Comparison of ENCODE assay signal across 16 mouse cellular contexts in the genomic region with DNA sequence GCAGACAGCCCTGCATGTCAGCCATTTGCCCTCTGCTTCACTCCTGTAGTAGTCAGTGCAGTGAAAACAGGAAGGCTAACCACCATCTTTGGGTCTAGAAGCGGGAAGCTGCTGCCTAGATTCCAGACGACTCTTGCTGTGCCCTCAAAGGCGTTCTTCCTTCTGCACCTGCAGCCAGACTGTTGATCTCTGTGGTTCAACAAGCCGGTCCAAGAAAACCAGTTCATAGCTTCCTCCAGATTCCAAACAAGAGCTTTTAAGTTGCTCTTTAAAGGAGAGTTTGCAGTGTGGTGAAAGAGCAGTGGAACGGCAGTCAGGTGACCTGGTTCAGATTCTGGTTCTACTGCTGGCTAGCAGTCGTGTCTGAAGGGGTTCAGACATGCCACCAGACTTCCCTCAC. TPM values are rescaled to one million over a fixed set of nuclear protein-coding genes. Genes with fewer than 3 reads are reported as not detected.
DNase-seq lines count a peak whose midpoint lies in the region; ATAC-seq and TF ChIP-seq lines count a peak whose summit lies in the region.
"Had no signal": no experiment of that assay in that cellular context is flagged by ENCODE, and none has a peak within 500 bp of the region (broad histone marks: within the 10 kb centered on the region; RNA-seq: fewer than 3 reads in every experiment).

No protein-coding gene starts in this region.

- TF ChIP-seq POLR2A in testis, adult 2 months (IDR thresholded peaks at IDR 0.05; ENCODE audit: control insufficient read depth, low read depth, low read length): no peak
- no peak for TF ChIP-seq POLR2A in kidney, adult 2 months (IDR thresholded peaks at IDR 0.05; ENCODE audit: low read depth, low read length)

- H3K27ac ChIP-seq in hindbrain, embryonic 14.5 days: peak overlapping the region; percentile 43; the same call in 1 of the 2 replicates
- H3K27ac ChIP-seq in hindbrain, embryonic 12.5 days: no peak overlapping the region
- no peak overlapping the region for H3K27ac ChIP-seq in testis, adult 2 months (ENCODE audit: control insufficient read depth, insufficient read depth, low read depth, low read length)
- peak overlapping the region; percentile 61; the same call in 1 of the 2 replicates for H3K27ac ChIP-seq in stomach, embryonic 16.5 days (ENCODE audit: low read length)
- no peak overlapping the region for H3K27ac ChIP-seq in kidney, adult 2 months (ENCODE audit: insufficient read depth, low read depth, low read length)
- H3K27ac ChIP-seq: limb, embryonic 15.5 days; macrophage; midbrain, embryonic 15.5 days had no signal

- no peaks in the 10 kb centered on the region; the same call in 1 of the 2 replicates for H3K36me3 ChIP-seq in hindbrain, embryonic 14.5 days (replicated peaks; ENCODE audit: control insufficient read depth, insufficient read depth)
- H3K36me3 ChIP-seq in hindbrain, embryonic 12.5 days: peaks cover 3% of the 10 kb centered on the region; the same call in 1 of the 2 replicates
- H3K36me3 ChIP-seq in testis, adult 2 months (ENCODE audit: control insufficient read depth, insufficient read depth, low read length): no peaks in the 10 kb centered on the region
- no peaks in the 10 kb centered on the region for H3K36me3 ChIP-seq in stomach, embryonic 16.5 days (ENCODE audit: control insufficient read depth, insufficient read depth, low read length)
- H3K36me3 ChIP-seq in kidney, adult 2 months (ENCODE audit: control insufficient read depth, insufficient read depth, low read length): no peaks in the 10 kb centered on the region
- H3K36me3 ChIP-seq: midbrain, embryonic 15.5 days had no signal

- no peak for TF ChIP-seq CTCF in testis, adult 2 months (IDR thresholded peaks at IDR 0.05; ENCODE audit: control insufficient read depth, insufficient read depth, insufficient replicate concordance, low read depth, low read length)
- TF ChIP-seq CTCF in kidney, adult 2 months (conservative IDR thresholded peaks at IDR 0.05; ENCODE audit: insufficient read depth, insufficient read length, low read depth, low read length): no peak

- H3K4me3 ChIP-seq in hindbrain, embryonic 14.5 days (replicated peaks; ENCODE audit: low read length): no peak overlapping the region
- H3K4me3 ChIP-seq in hindbrain, embryonic 12.5 days: no peak overlapping the region
- H3K4me3 ChIP-seq in testis, adult 2 months (ENCODE audit: control insufficient read depth, low read depth, low read length): peak overlapping the region; percentile 67
- no peak overlapping the region for H3K4me3 ChIP-seq in stomach, embryonic 16.5 days (replicated peaks; ENCODE audit: low read length)
- no peak overlapping the region for H3K4me3 ChIP-seq in kidney, adult 2 months (ENCODE audit: insufficient read depth, low read depth, low read length)
- H3K4me3 ChIP-seq: erythroblast, embryonic 14.5 days; limb, embryonic 15.5 days; midbrain, embryonic 15.5 days had no signal

- no peak overlapping the region for H3K4me2 ChIP-seq in hindbrain, embryonic 14.5 days (replicated peaks)
- H3K4me2 ChIP-seq in hindbrain, embryonic 12.5 days (replicated peaks): no peak overlapping the region
- H3K4me2 ChIP-seq in stomach, embryonic 16.5 days (ENCODE audit: low read depth, low read length): no peak overlapping the region
- H3K4me2 ChIP-seq: limb, embryonic 15.5 days; midbrain, embryonic 15.5 days had no signal

- H3K9me3 ChIP-seq in hindbrain, embryonic 14.5 days (ENCODE audit: control insufficient read depth, low read length): no peaks in the 10 kb centered on the region
- no peaks in the 10 kb centered on the region for H3K9me3 ChIP-seq in hindbrain, embryonic 12.5 days (replicated peaks)
- H3K9me3 ChIP-seq in stomach, embryonic 16.5 days (replicated peaks; ENCODE audit: control insufficient read depth, low read length): no peaks in the 10 kb centered on the region
- H3K9me3 ChIP-seq: limb, embryonic 15.5 days; midbrain, embryonic 15.5 days had no signal

- no peak for DNase-seq in hindbrain, embryonic 14.5 days (ENCODE audit: low spot score)
- DNase-seq in testis, postnatal 14 days (ENCODE audit: low spot score): no peak
- no peak for DNase-seq in ovary, adult 18-20 months (ENCODE audit: low spot score)
- no peak for DNase-seq in kidney, adult 2 months
- DNase-seq: adrenal gland, postnatal 25 days; cerebellum, adult 9-11 months; heart, postnatal 36 days; kidney, adult 11 months; kidney, postnatal 4 days had no signal

- WGBS in hindbrain, embryonic 14.5 days: 80% methylated on average over 6 of the region's 6 CpGs
- 83% methylated on average over 6 of the region's 6 CpGs for WGBS in hindbrain, embryonic 12.5 days
- 48% methylated on average over 6 of the region's 6 CpGs for WGBS in stomach, embryonic 16.5 days
- 66% methylated on average over 6 of the region's 6 CpGs for WGBS in kidney, adult 2 months

- H3K4me1 ChIP-seq in hindbrain, embryonic 14.5 days (replicated peaks; ENCODE audit: control insufficient read depth, insufficient read depth, low read length): no peaks in the 10 kb centered on the region
- H3K4me1 ChIP-seq in hindbrain, embryonic 12.5 days: peaks cover 4% of the 10 kb centered on the region
- peaks cover 5% of the 10 kb centered on the region for H3K4me1 ChIP-seq in testis, adult 2 months (ENCODE audit: control insufficient read depth, insufficient read depth, low read length)
- peaks cover under 1% of the 10 kb centered on the region; the same call in 1 of the 2 replicates for H3K4me1 ChIP-seq in stomach, embryonic 16.5 days (ENCODE audit: control insufficient read depth, insufficient read depth, low read length)
- H3K4me1 ChIP-seq in kidney, adult 2 months (ENCODE audit: control insufficient read depth, insufficient read depth, low read length): no peaks in the 10 kb centered on the region

- no peak for ATAC-seq in hindbrain, embryonic 14.5 days (ENCODE audit: low FRiP score)
- no peak for ATAC-seq in hindbrain, embryonic 12.5 days (ENCODE audit: low FRiP score)
- ATAC-seq in stomach, embryonic 16.5 days (ENCODE audit: insufficient read depth, low FRiP score): no peak
- ATAC-seq: midbrain, embryonic 15.5 days had no signal

- no peak overlapping the region for H3K9ac ChIP-seq in hindbrain, embryonic 14.5 days
- H3K9ac ChIP-seq in hindbrain, embryonic 12.5 days: no peak overlapping the region
- H3K9ac ChIP-seq in stomach, embryonic 16.5 days (ENCODE audit: low read length): no peak overlapping the region
- H3K9ac ChIP-seq: limb, embryonic 15.5 days; midbrain, embryonic 15.5 days had no signal

- H3K27me3 ChIP-seq in hindbrain, embryonic 14.5 days (ENCODE audit: control insufficient read depth, insufficient read depth, low read length): no peaks in the 10 kb centered on the region
- H3K27me3 ChIP-seq in hindbrain, embryonic 12.5 days: no peaks in the 10 kb centered on the region
- no peaks in the 10 kb centered on the region for H3K27me3 ChIP-seq in testis, adult 2 months (ENCODE audit: control insufficient read depth, insufficient read depth, low read length)
- H3K27me3 ChIP-seq in stomach, embryonic 16.5 days (ENCODE audit: control insufficient read depth, insufficient read depth, low read length): no peaks in the 10 kb centered on the region
- H3K27me3 ChIP-seq in kidney, adult 2 months (replicated peaks; ENCODE audit: control insufficient read depth, insufficient read depth, low read length): no peaks in the 10 kb centered on the region
- H3K27me3 ChIP-seq: limb, embryonic 15.5 days; midbrain, embryonic 15.5 days had no signal

RNA-seq across cellular contexts. Expression of gene Frmd6, which starts 48.2 kb away (rescaled TPM):
- 9.5 and 10.6 TPM in 2 replicates for polyA plus RNA-seq in hindbrain, embryonic 14.5 days (2014; fragmentation: Nextera tagmentation; extraction: Ambion mirVana)
- 28.2 and 33.3 TPM in 2 replicates for polyA plus RNA-seq in hindbrain, embryonic 12.5 days (2016; fragmentation: Nextera tagmentation; extraction: Ambion mirVana)
- 5.3 and 5.7 TPM in 2 replicates for polyA plus RNA-seq in testis, adult 2 months (2012; rRNA removed)
- polyA plus RNA-seq in stomach, embryonic 16.5 days (2015; fragmentation: Nextera tagmentation; extraction: Ambion mirVana): 35.9 and 39.7 TPM in 2 replicates
- 6.4 and 6.8 TPM in 2 replicates for polyA plus RNA-seq in kidney, adult 2 months (2012; rRNA removed)

Comparison
In these comparisons a context has a peak if more than half of its experiments do, and no peak if none do; other contexts are left out.
1. H3K27ac ChIP-seq: peak in hindbrain, embryonic 14.5 days (single experiment) and stomach, embryonic 16.5 days (single experiment); none in hindbrain, embryonic 12.5 days (single experiment), testis, adult 2 months (single experiment) and kidney, adult 2 months (single experiment).